Comparison of ENCODE assay signal across 12 mouse cellular contexts in the genomic region with DNA sequence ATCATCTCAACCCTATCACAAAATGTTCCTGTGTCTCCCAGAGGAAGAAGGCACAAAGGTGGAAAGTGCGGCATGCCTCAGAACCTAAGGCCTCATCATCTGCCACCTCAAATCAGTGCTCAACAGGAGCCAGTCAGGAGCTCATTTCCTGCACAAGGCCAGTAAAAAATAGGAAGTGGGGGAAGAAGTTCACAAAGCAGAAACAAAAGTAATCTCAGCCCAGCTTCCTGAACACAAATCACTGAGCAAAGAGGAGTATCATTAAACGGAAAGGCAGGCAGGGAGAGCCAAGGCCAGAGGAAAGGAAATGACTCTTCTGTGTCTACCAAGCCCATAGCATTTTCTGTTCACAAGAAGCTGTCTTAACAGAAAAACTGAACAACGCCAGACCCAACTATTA. TPM values are rescaled to one million over a fixed set of nuclear protein-coding genes. Genes with fewer than 3 reads are reported as not detected.
DNase-seq lines count a peak whose midpoint lies in the region; ATAC-seq and TF ChIP-seq lines count a peak whose summit lies in the region.
"Had no signal": no experiment of that assay in that cellular context is flagged by ENCODE, and none has a peak within 500 bp of the region (broad histone marks: within the 10 kb centered on the region; RNA-seq: fewer than 3 reads in every experiment).

No protein-coding gene starts in this region.

- no peak for TF ChIP-seq RAD21 in CH12.LX (IDR thresholded peaks at IDR 0.05; ENCODE audit: low read depth, low read length)

- intact Hi-C loops in heart, postnatal 14 days (cut with DNase I) = loop anchor here (5.0 kb wide), 1 partner anchor 35 kb away; no protein-coding TSS in a partner anchor

- no peaks in the 10 kb centered on the region for H3K9me3 ChIP-seq in CH12.LX (replicated peaks; ENCODE audit: low read length)
- no peaks in the 10 kb centered on the region for H3K9me3 ChIP-seq in liver, embryonic 15.5 days (replicated peaks)
- H3K9me3 ChIP-seq in forebrain, embryonic 16.5 days (ENCODE audit: control insufficient read depth, low read length) = no peaks in the 10 kb centered on the region
- H3K9me3 ChIP-seq: limb, embryonic 15.5 days; neural tube, embryonic 12.5 days had no signal

- no peak overlapping the region for H3K9ac ChIP-seq in CH12.LX (ENCODE audit: insufficient read depth, low read depth)
- H3K9ac ChIP-seq in liver, embryonic 15.5 days = no peak overlapping the region
- H3K9ac ChIP-seq in forebrain, embryonic 16.5 days (replicated peaks; ENCODE audit: low read depth, low read length) = no peak overlapping the region
- H3K9ac ChIP-seq: limb, embryonic 15.5 days; neural tube, embryonic 12.5 days had no signal

- DNase-seq in CH12.LX (ENCODE audit: extremely low read depth) = peak; percentile 26
- peak; percentile 7 to 13 for DNase-seq in adrenal gland, postnatal 36 days
- DNase-seq in heart, postnatal 14 days = peak; percentile 23 to 26
- DNase-seq in right cerebral cortex, postnatal 25 days = no peak
- no peak for DNase-seq in cerebellum, postnatal 14 days

- in situ Hi-C loops in CH12.LX (cut with MboI; ENCODE audit: low pct_ligation_motif_present, low pct_unique_long_range_greater_than_20kb, low sequenced_read_pairs) = no loop called here

- no peak overlapping the region for H3K4me3 ChIP-seq in CH12.LX (replicated peaks in 1 of 3; ENCODE audit: low read depth in 2 of 3, low read length in 2 of 3, poor library complexity in 1 of 3)
- H3K4me3 ChIP-seq in liver, embryonic 15.5 days (replicated peaks) = no peak overlapping the region
- H3K4me3 ChIP-seq in forebrain, embryonic 16.5 days (replicated peaks; ENCODE audit: low read length) = no peak overlapping the region
- H3K4me3 ChIP-seq: limb, embryonic 15.5 days; neural tube, embryonic 12.5 days had no signal

- ATAC-seq in liver, embryonic 15.5 days (ENCODE audit: insufficient read depth) = 0 out of 2 replicates have a peak, but pooled peaks have one; percentile 34
- no peak for ATAC-seq in forebrain, embryonic 16.5 days
- ATAC-seq in activated CD4-positive, CD25-positive, alpha-beta regulatory T cell, adult 4 months = no peak

- H3K27ac ChIP-seq in CH12.LX (ENCODE audit: insufficient read depth, low read depth) = peak overlapping the region; percentile 13; the same call in 1 of the 2 replicates
- H3K27ac ChIP-seq in liver, embryonic 15.5 days (replicated peaks) = 0 out of 2 replicates have a peak overlapping the region, but pooled peaks have one; percentile 16
- H3K27ac ChIP-seq in forebrain, embryonic 16.5 days (ENCODE audit: low read length) = no peak overlapping the region
- H3K27ac ChIP-seq: limb, embryonic 15.5 days; neural tube, embryonic 12.5 days had no signal

- no peaks in the 10 kb centered on the region for H3K27me3 ChIP-seq in CH12.LX (replicated peaks)
- no peaks in the 10 kb centered on the region for H3K27me3 ChIP-seq in liver, embryonic 15.5 days
- H3K27me3 ChIP-seq in forebrain, embryonic 16.5 days (replicated peaks; ENCODE audit: control insufficient read depth, insufficient read depth, low read length) = no peaks in the 10 kb centered on the region
- H3K27me3 ChIP-seq: limb, embryonic 15.5 days; neural tube, embryonic 12.5 days had no signal

- no peak for TF ChIP-seq POLR2A in CH12.LX (IDR thresholded peaks at IDR 0.05; ENCODE audit: low read depth, low read length)

- H3K4me2 ChIP-seq in CH12.LX (ENCODE audit: insufficient read depth, low read depth, poor library complexity, severe bottlenecking) = no peak overlapping the region
- H3K4me2 ChIP-seq in liver, embryonic 15.5 days = no peak overlapping the region
- H3K4me2 ChIP-seq in forebrain, embryonic 16.5 days (ENCODE audit: low read length) = no peak overlapping the region
- H3K4me2 ChIP-seq: limb, embryonic 15.5 days; neural tube, embryonic 12.5 days had no signal

- H3K79me2 ChIP-seq in CH12.LX (replicated peaks; ENCODE audit: control insufficient read depth, extremely low read depth, insufficient read depth, poor library complexity, severe bottlenecking) = 0 out of 2 replicates have a peak, but pooled peaks cover 2% of the 10 kb centered on the region

- peaks cover 5 to 30% of the 10 kb centered on the region in 2 experiments; a peak in 3 of 4 replicates for H3K4me1 ChIP-seq in CH12.LX (ENCODE audit: control insufficient read depth in 1 of 2, insufficient read depth in 2 of 2)
- H3K4me1 ChIP-seq in liver, embryonic 15.5 days (replicated peaks) = peaks cover 19% of the 10 kb centered on the region
- H3K4me1 ChIP-seq in forebrain, embryonic 16.5 days (replicated peaks; ENCODE audit: control insufficient read depth, insufficient read depth, low read length) = no peaks in the 10 kb centered on the region
- H3K4me1 ChIP-seq: limb, embryonic 15.5 days; neural tube, embryonic 12.5 days had no signal

- WGBS in liver, embryonic 15.5 days (ENCODE audit: insufficient replicate concordance) = 42% methylated on average over 3 of the region's 3 CpGs
- WGBS in forebrain, embryonic 16.5 days = 91% methylated on average over 3 of the region's 3 CpGs

- TF ChIP-seq CTCF in CH12.LX (conservative IDR thresholded peaks at IDR 0.05 in 1 of 2, IDR thresholded peaks at IDR 0.05 in 1 of 2; ENCODE audit: low read depth in 2 of 2, low read length in 2 of 2) = no peak

- dilution Hi-C loops in CH12.LX (cut with MboI; ENCODE audit: extremely low pct_ligation_motif_present, extremely low pct_unique_long_range_greater_than_20kb, low sequenced_read_pairs) = no loop called here

- H3K36me3 ChIP-seq in CH12.LX (replicated peaks in 1 of 2; ENCODE audit: control insufficient read depth in 1 of 2, insufficient read depth in 1 of 2, low read length in 1 of 2) = peaks cover 0 to 15% of the 10 kb centered on the region in 2 experiments
- no peaks in the 10 kb centered on the region for H3K36me3 ChIP-seq in liver, embryonic 15.5 days (replicated peaks)
- no peaks in the 10 kb centered on the region; the same call in 1 of the 2 replicates for H3K36me3 ChIP-seq in forebrain, embryonic 16.5 days (ENCODE audit: control insufficient read depth, insufficient read depth)
- H3K36me3 ChIP-seq: limb, embryonic 15.5 days; neural tube, embryonic 12.5 days had no signal

- TF ChIP-seq EP300 in CH12.LX (IDR thresholded peaks at IDR 0.05; ENCODE audit: low read length) = 0 out of 2 replicates have a peak, but pooled peaks have one; percentile 32

TF ChIP-seq in CH12.LX, 34 proteins besides CTCF, POLR2A, EP300 and RAD21:
- TF ChIP-seq POLR2AphosphoS2 (IDR thresholded peaks at IDR 0.05; ENCODE audit: low read depth, low read length) = no peak
- TF ChIP-seq MAX (IDR thresholded peaks at IDR 0.05; ENCODE audit: low read length) = 0 out of 2 replicates have a peak, but pooled peaks have one; percentile 12

RNA-seq across cellular contexts. Expression of a gene that starts 11.4 kb away (rescaled TPM):
- total RNA-seq in CH12.LX (2012; rRNA removed) = 9.0 and 10.0 TPM in 2 replicates
- 11.7 and 11.8 TPM in 2 replicates for total RNA-seq in CH12.LX (2014; rRNA removed)
- polyA plus RNA-seq in CH12.LX (2012; ENCODE audit: insufficient read length, low read depth) = 10.2 and 15.6 TPM in 2 replicates
- total RNA-seq in adrenal gland, postnatal 36 days (2021) = 10 to 100 TPM; 57.4 to 79.6 TPM
- 10 to 100 TPM; 71.5 to 80.6 TPM for total RNA-seq in heart, postnatal 14 days (2021)
- 12.9 and 14.4 TPM in 2 replicates for polyA plus RNA-seq in liver, embryonic 15.5 days (2015; fragmentation: Nextera tagmentation; extraction: Ambion mirVana)
- 28.2 and 31.5 TPM in 2 replicates for polyA plus RNA-seq in forebrain, embryonic 16.5 days (2015; fragmentation: Nextera tagmentation; extraction: Ambion mirVana)
- 10 to 100 TPM; 23.5 to 24.1 TPM for polyA plus RNA-seq in activated CD4-positive, CD25-positive, alpha-beta regulatory T cell, adult 4 months (2017; shearing (Covaris generic))

RNA-seq across cellular contexts. Expression of a gene that starts 51.1 kb away (rescaled TPM):
- total RNA-seq in CH12.LX (2012; rRNA removed) (not detected in 2 replicates), CH12.LX (2014; rRNA removed) (not detected in 2 replicates)
- not detected in 2 replicates for polyA plus RNA-seq in CH12.LX (2012; ENCODE audit: insufficient read length, low read depth)
- not detected for total RNA-seq in adrenal gland, postnatal 36 days (2021)
- total RNA-seq in heart, postnatal 14 days (2021) = not detected
- polyA plus RNA-seq in liver, embryonic 15.5 days (2015; fragmentation: Nextera tagmentation; extraction: Ambion mirVana) = not detected in 2 replicates
- 0.73 TPM in 1 of 2 replicates, not detected in the other for polyA plus RNA-seq in forebrain, embryonic 16.5 days (2015; fragmentation: Nextera tagmentation; extraction: Ambion mirVana)
- not detected for polyA plus RNA-seq in activated CD4-positive, CD25-positive, alpha-beta regulatory T cell, adult 4 months (2017; shearing (Covaris generic))
- total RNA-seq: heart, adult 18-20 months had no signal
- polyA plus RNA-seq: embryonic facial prominence, embryonic 11.5 days; limb, embryonic 15.5 days; neural tube, embryonic 12.5 days had no signal

Comparison
In these comparisons a context has a peak if more than half of its experiments do, and no peak if none do; other contexts are left out.
1. DNase-seq: peak in CH12.LX (single experiment), adrenal gland, postnatal 36 days (2 of 2) and heart, postnatal 14 days (2 of 2); none in right cerebral cortex, postnatal 25 days (single experiment) and cerebellum, postnatal 14 days (0 of 2).